13 mouse cellular contexts compared by ENCODE assay signal in genomic region chr16:18214858-18215257, GRCm38 (mm10). TPM values are rescaled to one million over a fixed set of nuclear protein-coding genes. Genes with fewer than 3 reads are reported as not detected.
DNase-seq lines count a peak whose midpoint lies in the region; ATAC-seq lines count a peak whose summit lies in the region.
"Had no signal": no experiment of that assay in that cellular context is flagged by ENCODE, and none has a peak within 500 bp of the region (broad histone marks: within the 10 kb centered on the region; RNA-seq: fewer than 3 reads in every experiment).

No protein-coding gene starts in this region.

- peak overlapping the region; percentile 27; the same call in 1 of the 2 replicates for H3K4me3 ChIP-seq in hindbrain, embryonic 15.5 days
- peak overlapping the region; percentile 19; the same call in 1 of the 2 replicates for H3K4me3 ChIP-seq in neural tube, embryonic 14.5 days (ENCODE audit: low read depth, low read length)

- no peaks in the 10 kb centered on the region for H3K36me3 ChIP-seq in hindbrain, embryonic 15.5 days
- H3K36me3 ChIP-seq in neural tube, embryonic 14.5 days (ENCODE audit: control insufficient read depth, insufficient read depth, low read length): no peaks in the 10 kb centered on the region

- peak overlapping the region; percentile 82 for H3K27ac ChIP-seq in hindbrain, embryonic 15.5 days (replicated peaks)
- H3K27ac ChIP-seq in neural tube, embryonic 14.5 days (ENCODE audit: low read depth, low read length): peak overlapping the region; percentile 79

- peak; percentile 52 to 64 for DNase-seq in cerebellum, postnatal 10 days
- DNase-seq in cerebellum, postnatal 14 days: no peak
- DNase-seq in lung, postnatal 10 days: peak; percentile 21
- DNase-seq in lung, postnatal 4 days: no peak
- DNase-seq in kidney, postnatal 36 days: no peak
- DNase-seq in yolk sac, embryonic 10.5 days (ENCODE audit: low spot score): no peak
- DNase-seq: kidney, postnatal 4 days; lung, embryonic 14.5 days; right cerebral cortex, postnatal 14 days had no signal

- H3K4me2 ChIP-seq in hindbrain, embryonic 15.5 days: peak overlapping the region; percentile 50
- peak overlapping the region; percentile 42 for H3K4me2 ChIP-seq in neural tube, embryonic 14.5 days (ENCODE audit: low read depth, low read length)
- H3K4me2 ChIP-seq: lung, embryonic 14.5 days had no signal

- peaks cover 46% of the 10 kb centered on the region for H3K4me1 ChIP-seq in hindbrain, embryonic 15.5 days (replicated peaks)
- peaks cover 33% of the 10 kb centered on the region for H3K4me1 ChIP-seq in neural tube, embryonic 14.5 days (ENCODE audit: control insufficient read depth, insufficient read depth, low read length)

- peak overlapping the region; percentile 16; the same call in 1 of the 2 replicates for H3K9ac ChIP-seq in hindbrain, embryonic 15.5 days
- H3K9ac ChIP-seq in neural tube, embryonic 14.5 days (replicated peaks; ENCODE audit: low read depth, low read length): peak overlapping the region; percentile 41; the same call in 1 of the 2 replicates
- H3K9ac ChIP-seq: lung, embryonic 14.5 days had no signal

- H3K27me3 ChIP-seq in hindbrain, embryonic 15.5 days: no peaks in the 10 kb centered on the region
- H3K27me3 ChIP-seq in neural tube, embryonic 14.5 days (ENCODE audit: control insufficient read depth, insufficient read depth, low read length): no peaks in the 10 kb centered on the region

- no peaks in the 10 kb centered on the region for H3K9me3 ChIP-seq in hindbrain, embryonic 15.5 days
- no peaks in the 10 kb centered on the region for H3K9me3 ChIP-seq in neural tube, embryonic 14.5 days (ENCODE audit: control insufficient read depth, low read length)

- no peak for ATAC-seq in hindbrain, embryonic 15.5 days (ENCODE audit: low FRiP score, low read depth)
- ATAC-seq in neural tube, embryonic 14.5 days (ENCODE audit: low read depth): no peak
- ATAC-seq: inflammation-experienced regulatory T-cells, adult 6 months had no signal

- WGBS in hindbrain, embryonic 15.5 days: 41% methylated on average over 7 of the region's 7 CpGs
- WGBS in neural tube, embryonic 14.5 days: 64% methylated on average over 7 of the region's 7 CpGs

RNA-seq across cellular contexts. Expression of gene Ccdc188, which starts 2.8 kb away (rescaled TPM):
- not detected in 2 replicates for polyA plus RNA-seq in hindbrain, embryonic 15.5 days (2015; fragmentation: Nextera tagmentation; extraction: Ambion mirVana)
- polyA plus RNA-seq in neural tube, embryonic 14.5 days (2014; fragmentation: Nextera tagmentation; extraction: Ambion mirVana): not detected in 2 replicates
- polyA plus RNA-seq: inflammation-experienced regulatory T-cells, adult 6 months; limb, embryonic 11.5 days; lung, embryonic 14.5 days had no signal

RNA-seq across cellular contexts. Expression of gene Zdhhc8, which starts 20.1 kb away (rescaled TPM):
- polyA plus RNA-seq in hindbrain, embryonic 15.5 days (2015; fragmentation: Nextera tagmentation; extraction: Ambion mirVana): 16.3 and 19.7 TPM in 2 replicates
- polyA plus RNA-seq in neural tube, embryonic 14.5 days (2014; fragmentation: Nextera tagmentation; extraction: Ambion mirVana): 12.2 and 13.9 TPM in 2 replicates

RNA-seq across cellular contexts. Expression of gene Trmt2a, which starts 33.6 kb away (rescaled TPM):
- 94.7 and 98.9 TPM in 2 replicates for polyA plus RNA-seq in hindbrain, embryonic 15.5 days (2015; fragmentation: Nextera tagmentation; extraction: Ambion mirVana)
- 78.4 and 81.5 TPM in 2 replicates for polyA plus RNA-seq in neural tube, embryonic 14.5 days (2014; fragmentation: Nextera tagmentation; extraction: Ambion mirVana)

RNA-seq across cellular contexts. Expression of gene Ranbp1, which starts 33.7 kb away (rescaled TPM):
- polyA plus RNA-seq in hindbrain, embryonic 15.5 days (2015; fragmentation: Nextera tagmentation; extraction: Ambion mirVana): 373 and 402 TPM in 2 replicates
- 400 and 407 TPM in 2 replicates for polyA plus RNA-seq in neural tube, embryonic 14.5 days (2014; fragmentation: Nextera tagmentation; extraction: Ambion mirVana)

RNA-seq across cellular contexts. Expression of gene Gm49776, which starts 43.3 kb away (rescaled TPM):
- 2.2 and 6.0 TPM in 2 replicates for polyA plus RNA-seq in hindbrain, embryonic 15.5 days (2015; fragmentation: Nextera tagmentation; extraction: Ambion mirVana)
- not detected in 2 replicates for polyA plus RNA-seq in neural tube, embryonic 14.5 days (2014; fragmentation: Nextera tagmentation; extraction: Ambion mirVana)
- polyA plus RNA-seq: inflammation-experienced regulatory T-cells, adult 6 months had no signal

Comparison
In these comparisons a context has a peak if more than half of its experiments do, and no peak if none do; other contexts are left out.
1. DNase-seq: peak in cerebellum, postnatal 10 days (2 of 2) and lung, postnatal 10 days (single experiment); none in cerebellum, postnatal 14 days (0 of 2), lung, postnatal 4 days (0 of 2), kidney, postnatal 36 days (0 of 2) and yolk sac, embryonic 10.5 days (single experiment).